Mouse (Mus musculus): ENCODE results near the gene Dync1li2. TPM values are rescaled to one million over a fixed set of nuclear protein-coding genes. Genes with fewer than 3 reads are reported as not detected.

Dync1li2 gene
- polyA plus RNA-seq, 1 experiment from 2014 or later, result 34.4 TPM

DNA sequence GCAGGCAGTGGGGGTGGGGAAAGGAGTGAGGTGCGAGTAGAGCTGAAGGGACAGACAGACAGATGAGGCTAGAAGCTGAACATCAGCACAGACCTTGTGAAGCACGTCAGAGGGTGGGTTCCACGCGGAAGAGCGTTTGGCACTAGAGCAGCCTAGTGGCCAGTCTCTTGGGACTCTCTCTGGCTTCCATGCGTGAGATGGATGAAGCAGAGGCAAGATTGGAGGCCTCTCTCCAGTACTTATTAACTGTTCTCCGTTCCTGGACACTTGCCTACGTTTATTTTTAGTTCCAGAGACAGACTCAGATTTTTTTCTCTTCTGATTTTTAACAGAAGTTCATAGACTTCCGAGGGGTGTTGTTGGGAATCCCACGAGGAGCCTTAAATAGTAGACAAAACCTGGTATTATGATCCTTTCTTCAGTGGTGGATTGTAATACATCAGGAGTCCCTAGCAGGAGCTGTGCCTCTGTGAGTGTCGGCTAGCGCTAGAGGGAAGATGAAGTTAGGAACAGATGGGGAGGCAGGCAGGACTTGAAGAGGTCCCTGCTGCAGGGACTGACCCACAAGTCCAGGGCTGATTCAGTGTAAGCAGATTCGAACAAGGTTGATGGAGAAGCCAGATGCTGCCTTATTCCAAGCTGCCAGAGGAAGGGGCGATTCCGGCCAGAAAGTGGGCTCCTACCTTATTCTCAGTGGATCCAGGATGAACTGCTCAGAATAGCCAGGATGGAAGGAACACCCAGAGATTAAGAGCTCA lies 37.2 kb downstream of the Dync1li2 start:
- no peaks in the 10 kb centered on the region for H3K4me1 ChIP-seq (replicated peaks; ENCODE audit: insufficient read depth, low read length)
- H3K27ac ChIP-seq, result no peak overlapping the region
- H3K9ac ChIP-seq (ENCODE audit: low read depth, low read length), result no peak overlapping the region
- H3K36me3 ChIP-seq (ENCODE audit: insufficient read depth, low read length), result no peaks in the 10 kb centered on the region
- ATAC-seq (replicated peaks; ENCODE audit: low FRiP score, low read depth), result no peak; the same call in 1 of the 2 replicates
- TF ChIP-seq CTCF (IDR thresholded peaks at IDR 0.05; ENCODE audit: low read depth), result 0 out of 2 replicates have a peak, but pooled peaks have one; percentile 12
- H3K9me3 ChIP-seq (replicated peaks; ENCODE audit: low read length), result no peaks in the 10 kb centered on the region
- peak; percentile 68 for DNase-seq (ENCODE audit: low spot score)
- 48% methylated on average over 15 of the region's 15 CpGs for WGBS
- no peak overlapping the region for H3K4me2 ChIP-seq (ENCODE audit: low read length)
- no peak overlapping the region for H3K4me3 ChIP-seq (replicated peaks; ENCODE audit: low read depth, low read length)
- H3K27me3 ChIP-seq (ENCODE audit: insufficient read depth, low read length), result no peaks in the 10 kb centered on the region

DNA sequence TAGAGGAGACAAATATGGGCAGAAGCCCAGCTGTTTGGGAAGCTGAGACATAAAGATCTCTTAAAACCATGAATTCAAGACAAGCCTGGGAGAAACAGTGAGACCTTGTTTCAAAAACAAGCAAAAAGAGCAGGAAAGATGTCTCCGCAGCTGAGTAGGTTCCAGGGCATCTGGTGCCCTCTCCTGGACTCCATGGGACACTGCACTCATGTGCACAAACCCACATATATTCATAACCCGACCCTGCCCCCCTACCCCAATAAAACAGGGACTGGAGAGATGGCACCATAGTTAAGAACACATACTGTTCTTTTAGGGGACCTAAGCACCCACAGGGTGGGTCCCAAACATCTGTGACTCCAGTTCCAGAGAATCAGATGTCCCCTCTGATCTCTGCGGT lies 39.3 kb downstream of the Dync1li2 start:
- Histone ChIP-seq H3K27ac (no peak overlapping the region), H3K27me3 (ENCODE audit: insufficient read depth, low read length) (no peaks in the 10 kb centered on the region), H3K9ac (ENCODE audit: low read depth, low read length) (no peak overlapping the region), H3K4me3 (replicated peaks; ENCODE audit: low read depth, low read length) (no peak overlapping the region), H3K4me2 (ENCODE audit: low read length) (no peak overlapping the region), H3K9me3 (replicated peaks; ENCODE audit: low read length) (no peaks in the 10 kb centered on the region), H3K36me3 (ENCODE audit: insufficient read depth, low read length) (no peaks in the 10 kb centered on the region), H3K4me1 (replicated peaks; ENCODE audit: insufficient read depth, low read length) (no peaks in the 10 kb centered on the region)
- WGBS, result 79% methylated on average over 3 of the region's 3 CpGs
- DNase-seq (ENCODE audit: low spot score), result no peak
- peak; percentile 64 for TF ChIP-seq CTCF (IDR thresholded peaks at IDR 0.05; ENCODE audit: low read depth)
- ATAC-seq (replicated peaks; ENCODE audit: low FRiP score, low read depth), result no peak; the same call in 1 of the 2 replicates

DNA sequence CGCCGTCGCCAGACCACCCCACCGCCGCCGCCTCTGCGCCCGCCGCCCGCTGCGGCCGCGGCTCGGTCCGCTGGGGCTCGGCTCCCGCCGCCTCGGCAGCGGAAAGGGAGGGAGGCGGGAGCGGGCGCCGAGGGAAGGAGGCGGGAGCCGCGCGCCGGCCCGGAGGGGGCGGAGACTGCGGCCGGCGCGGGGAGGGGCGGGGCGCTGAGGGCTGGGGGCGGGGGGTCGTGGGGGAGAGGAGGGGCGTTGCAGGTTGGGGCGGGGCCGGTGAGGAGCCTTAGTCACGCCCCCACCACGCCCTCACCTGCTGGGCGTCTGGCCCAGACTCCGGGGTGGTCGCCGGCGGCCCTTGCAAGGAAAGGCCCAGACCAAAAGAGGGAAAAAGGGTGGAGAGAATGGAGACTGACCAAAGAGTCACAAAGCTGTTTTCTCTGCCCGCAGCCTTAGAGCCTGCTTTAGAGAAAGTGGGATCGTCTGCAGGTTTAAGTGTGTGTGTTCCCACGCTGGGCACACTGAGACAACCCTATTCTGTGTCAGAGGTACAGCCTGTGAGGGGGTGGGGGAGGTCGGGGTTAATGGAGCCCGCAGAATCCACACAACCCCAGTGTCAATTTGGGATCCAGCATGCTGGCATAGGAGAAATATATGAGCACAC lies 47.0 kb downstream of the Dync1li2 start, which contains the start of gene Cmtm4:
Gene Cmtm4, minus strand, starts transcription at position 105 of the 655 bp plus-strand sequence.
- Histone ChIP-seq H3K9me3 (replicated peaks; ENCODE audit: low read length) (no peaks in the 10 kb centered on the region; the same call in 1 of the 2 replicates), H3K4me1 (replicated peaks; ENCODE audit: insufficient read depth, low read length) (peaks cover 9% of the 10 kb centered on the region), H3K4me2 (ENCODE audit: low read length) (peak within 1 kb of the TSS; percentile 97), H3K27ac (peak within 1 kb of the TSS; percentile 85), H3K4me3 (replicated peaks; ENCODE audit: low read depth, low read length) (peak within 1 kb of the TSS; percentile 87), H3K9ac (ENCODE audit: low read depth, low read length) (peak within 1 kb of the TSS; percentile 89), H3K36me3 (ENCODE audit: insufficient read depth, low read length) (no peaks in the 10 kb centered on the region), H3K27me3 (ENCODE audit: insufficient read depth, low read length) (no peaks in the 10 kb centered on the region)
- peak; percentile 83 for ATAC-seq (replicated peaks; ENCODE audit: low FRiP score, low read depth)
- 2% methylated on average over 41 of the region's 54 CpGs for WGBS
- DNase-seq (ENCODE audit: low spot score), result peak; percentile 79
- TF ChIP-seq CTCF (IDR thresholded peaks at IDR 0.05; ENCODE audit: low read depth), result no peak

DNA sequence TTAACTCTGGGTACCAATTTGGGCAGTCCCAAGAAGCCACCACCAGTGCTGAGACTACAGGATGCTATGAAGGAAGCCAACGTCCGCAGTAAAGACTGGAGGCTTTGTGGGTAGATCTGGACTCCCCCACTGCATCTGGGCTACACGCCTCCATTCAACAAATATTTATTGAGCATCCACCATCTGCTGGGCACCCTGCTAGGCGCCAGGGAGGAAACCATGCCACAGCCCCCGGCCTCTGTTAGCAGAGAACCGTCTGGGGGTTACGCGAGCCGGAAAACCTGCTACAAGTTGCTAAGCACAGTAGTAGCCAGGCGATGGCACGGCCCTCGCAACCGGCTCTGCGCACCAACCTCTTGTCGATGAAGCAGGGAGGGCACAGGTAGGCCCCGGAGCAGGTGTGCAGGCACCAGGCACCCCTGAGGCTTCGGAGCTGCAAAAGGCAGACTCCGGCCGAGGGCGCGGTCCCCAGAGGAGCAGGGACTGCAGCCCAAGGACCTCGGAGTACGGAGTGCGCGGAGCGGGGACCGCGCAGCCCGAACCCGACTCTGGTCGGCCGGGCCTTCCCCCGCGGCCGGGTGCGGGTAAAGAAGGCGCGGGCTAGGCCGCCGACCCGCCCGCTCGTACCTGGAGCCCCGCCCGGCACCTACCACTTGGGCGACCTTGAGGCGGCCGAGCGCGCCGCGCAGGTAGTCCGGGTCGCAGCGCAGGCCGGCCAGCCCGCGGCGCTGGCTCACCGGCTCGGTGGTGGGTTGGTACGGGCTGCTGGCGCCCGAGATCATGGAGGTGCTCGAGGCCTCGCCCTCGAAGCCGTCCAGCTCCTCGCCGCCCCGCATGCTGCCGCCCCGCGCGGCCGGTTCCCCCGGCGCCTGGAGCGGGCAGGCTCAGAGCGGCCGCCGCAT lies 47.8 kb downstream of the Dync1li2 start:
- H3K4me2 ChIP-seq (ENCODE audit: low read length), result peak overlapping the region; percentile 97
- H3K27ac ChIP-seq, result peak overlapping the region; percentile 85
- no peaks in the 10 kb centered on the region for H3K36me3 ChIP-seq (ENCODE audit: insufficient read depth, low read length)
- peak overlapping the region; percentile 87 for H3K4me3 ChIP-seq (replicated peaks; ENCODE audit: low read depth, low read length)
- no peaks in the 10 kb centered on the region; the same call in 1 of the 2 replicates for H3K9me3 ChIP-seq (replicated peaks; ENCODE audit: low read length)
- WGBS, result under 1% methylated on average over 61 of the region's 82 CpGs
- no peaks in the 10 kb centered on the region for H3K27me3 ChIP-seq (ENCODE audit: insufficient read depth, low read length)
- TF ChIP-seq CTCF (IDR thresholded peaks at IDR 0.05; ENCODE audit: low read depth), result no peak
- H3K9ac ChIP-seq (ENCODE audit: low read depth, low read length), result peak overlapping the region; percentile 89
- ATAC-seq (replicated peaks; ENCODE audit: low FRiP score, low read depth), result peak; percentile 85
- H3K4me1 ChIP-seq (replicated peaks; ENCODE audit: insufficient read depth, low read length), result peaks cover 9% of the 10 kb centered on the region
- peak; percentile 27 for DNase-seq (ENCODE audit: low spot score)

DNA sequence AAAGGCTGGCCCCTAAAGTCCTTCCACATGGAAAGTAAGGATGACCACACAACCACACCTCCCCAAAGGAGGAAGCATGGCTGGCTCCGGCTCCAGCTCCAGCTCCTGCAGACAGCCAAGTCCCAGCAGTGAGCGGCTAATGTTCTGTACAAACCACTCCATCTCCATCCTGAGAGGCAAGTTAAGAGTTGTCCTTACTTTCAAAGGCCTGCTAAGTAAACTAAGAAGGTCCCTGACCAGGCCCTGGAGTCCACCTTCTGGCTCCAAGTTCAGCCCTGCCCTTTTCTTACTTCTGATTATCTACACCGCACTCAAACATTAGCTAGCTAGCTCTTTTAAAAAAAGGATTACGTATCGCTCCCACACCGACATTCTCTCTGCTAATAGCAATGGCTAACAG lies 49.1 kb downstream of the Dync1li2 start:
- Histone ChIP-seq H3K9me3 (replicated peaks; ENCODE audit: low read length) (no peaks in the 10 kb centered on the region; the same call in 1 of the 2 replicates), H3K27me3 (ENCODE audit: insufficient read depth, low read length) (no peaks in the 10 kb centered on the region), H3K4me2 (ENCODE audit: low read length) (peak overlapping the region; percentile 97; the same call in 1 of the 2 replicates), H3K4me1 (replicated peaks; ENCODE audit: insufficient read depth, low read length) (peaks cover 9% of the 10 kb centered on the region), H3K4me3 (replicated peaks; ENCODE audit: low read depth, low read length) (peak overlapping the region; percentile 87; the same call in 1 of the 2 replicates), H3K27ac (no peak overlapping the region), H3K9ac (ENCODE audit: low read depth, low read length) (no peak overlapping the region), H3K36me3 (ENCODE audit: insufficient read depth, low read length) (no peaks in the 10 kb centered on the region)
- TF ChIP-seq CTCF (IDR thresholded peaks at IDR 0.05; ENCODE audit: low read depth), result no peak
- DNase-seq (ENCODE audit: low spot score), result no peak
- 61% methylated on average over 6 of the region's 6 CpGs for WGBS
- no peak for ATAC-seq (replicated peaks; ENCODE audit: low FRiP score, low read depth)
